Mouse (Mus musculus): Measurements from ENCODE around the gene Ucn3.
"Not testable (repeated sequence)": the region's sequence is repeated elsewhere in the genome, so short reads cannot be mapped to it uniquely, and the experiment has no call there.

Gene Ucn3

GRCm38 (mm10) chr13:3945249-3945648 is at the start of gene Ucn3:
Ucn3 (minus strand) TSS chr13:3945349.
- DNase-seq (ENCODE audit: low spot score in 2 of 2): no peak

GRCm38 (mm10) chr13:3992081-3992480 is 46.9 kb upstream of the Ucn3 start:
- DNase-seq (ENCODE audit: low spot score in 2 of 2): no peak

GRCm38 (mm10) chr13:3968849-3969248 is 23.7 kb upstream of the Ucn3 start:
- DNase-seq (ENCODE audit: low spot score in 2 of 2): no peak

GRCm38 (mm10) chr13:3951198-3951914 is 6.2 kb upstream of the Ucn3 start:
- DNase-seq (ENCODE audit: low spot score in 2 of 2): no peak

GRCm38 (mm10) chr13:3949477-3949876 is 4.3 kb upstream of the Ucn3 start:
- no peak for DNase-seq (ENCODE audit: low spot score in 2 of 2)

- no peak for DNase-seq (ENCODE audit: low spot score in 2 of 2)
Observed at GRCm38 (mm10) chr13:3947267-3947666, 2.1 kb upstream of the Ucn3 start.

- DNase-seq (ENCODE audit: low spot score in 2 of 2): no peak
Observed at GRCm38 (mm10) chr13:3944699-3945098, 450 bp downstream of the Ucn3 start.

GRCm38 (mm10) chr13:3926046-3926445 is 19.1 kb downstream of the Ucn3 start:
- no peak for DNase-seq (ENCODE audit: low spot score in 2 of 2)

- no peak for DNase-seq (ENCODE audit: low spot score in 2 of 2)
Observed at GRCm38 (mm10) chr13:3925632-3926031, 19.5 kb downstream of the Ucn3 start.

- no peak for DNase-seq (ENCODE audit: low spot score in 2 of 2)
Observed at GRCm38 (mm10) chr13:3924483-3924882, 20.7 kb downstream of the Ucn3 start.

- peak; percentile 75 to 78 for DNase-seq (ENCODE audit: low spot score in 2 of 2)
Observed at GRCm38 (mm10) chr13:3917571-3918311, 27.4 kb downstream of the Ucn3 start, which contains the start of the genes Net1 and Tubal3. Net1 (minus strand) TSS chr13:3918220. Tubal3 (plus strand) TSS chr13:3918274.

GRCm38 (mm10) chr13:3913504-3913903 is 31.6 kb downstream of the Ucn3 start:
- no peak for DNase-seq (ENCODE audit: low spot score in 2 of 2)

GRCm38 (mm10) chr13:3910356-3910755 is 34.8 kb downstream of the Ucn3 start:
- no peak for DNase-seq (ENCODE audit: low spot score in 2 of 2)

GRCm38 (mm10) chr13:3908262-3908661 is 36.9 kb downstream of the Ucn3 start:
- no peak for DNase-seq (ENCODE audit: low spot score in 2 of 2)

GRCm38 (mm10) chr13:3907151-3907696 is 37.9 kb downstream of the Ucn3 start:
- no peak for DNase-seq (ENCODE audit: low spot score in 2 of 2)

GRCm38 (mm10) chr13:3899301-3899700 is 45.8 kb downstream of the Ucn3 start:
- no peak for DNase-seq (ENCODE audit: low spot score in 2 of 2)

GRCm38 (mm10) chr13:3898202-3898601 is 46.9 kb downstream of the Ucn3 start:
- DNase-seq (ENCODE audit: low spot score in 2 of 2): not testable (repeated sequence)

GRCm38 (mm10) chr13:3896913-3897312 is 48.2 kb downstream of the Ucn3 start:
- DNase-seq (ENCODE audit: low spot score in 2 of 2): no peak

- DNase-seq (ENCODE audit: low spot score in 2 of 2): no peak
Observed at GRCm38 (mm10) chr13:3896032-3896431, 49.1 kb downstream of the Ucn3 start.

- no peak for DNase-seq (ENCODE audit: low spot score in 2 of 2)
Observed at GRCm38 (mm10) chr13:3895397-3895980, 49.7 kb downstream of the Ucn3 start.

- DNase-seq (ENCODE audit: low spot score in 2 of 2): no peak
Observed at GRCm38 (mm10) chr13:3894549-3894948, 50.6 kb downstream of the Ucn3 start.

GRCm38 (mm10) chr13:3893126-3893734 is 51.9 kb downstream of the Ucn3 start:
- DNase-seq (ENCODE audit: low spot score in 2 of 2): peak; percentile 90 to 96
